Mouse (Mus musculus): ENCODE results near the gene Mybbp1a.

GRCm38 (mm10) chr11:72497367-72497766 is 56.2 kb downstream of the Mybbp1a start:
- no peak for TF ChIP-seq POLR2A (IDR thresholded peaks at IDR 0.05; ENCODE audit: extremely low read depth, insufficient read depth, low read length)
- TF ChIP-seq CTCF (IDR thresholded peaks at IDR 0.05; ENCODE audit: extremely low read depth, insufficient read depth, low read length), result no peak
